Mouse (Mus musculus): ENCODE measurements at regions not wholly inside any gene's neighbourhood (a gene's known extent, or its start where the extent isn't known, plus 50 kb on each side); places are given as distances from the start of the nearest gene placed in this dataset.

DNA sequence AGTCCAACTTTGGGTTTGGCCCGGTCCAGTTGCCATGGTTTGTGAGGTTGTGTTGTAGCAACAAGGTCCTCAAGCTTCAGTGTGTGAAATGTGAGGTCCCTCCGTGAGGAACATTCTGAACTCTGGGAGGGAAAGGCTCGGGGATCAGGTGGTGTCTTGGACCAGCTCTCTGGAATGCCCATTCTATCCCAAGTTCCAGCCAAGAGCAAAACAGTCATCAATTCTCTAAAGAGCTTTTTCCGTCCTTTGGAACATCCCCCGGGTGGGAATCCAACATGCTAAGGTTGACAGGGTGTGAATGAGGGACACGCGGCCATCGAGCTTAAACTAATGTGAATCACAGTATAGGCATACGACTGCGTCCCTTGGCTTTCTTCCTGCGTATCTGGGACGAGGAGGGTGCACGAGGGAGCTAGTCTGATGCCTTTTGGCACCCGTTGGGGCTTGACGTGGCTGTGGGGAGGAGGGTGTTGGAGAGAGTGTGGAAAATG is 145.4 kb downstream of the Tmx1 start:
- no peak for TF ChIP-seq CTCF (IDR thresholded peaks at IDR 0.05; ENCODE audit: control insufficient read depth, insufficient read depth, insufficient read length)
- TF ChIP-seq CEBPB (IDR thresholded peaks at IDR 0.05; ENCODE audit: low read depth) = no peak
- no peak for TF ChIP-seq USF1 (IDR thresholded peaks at IDR 0.05; ENCODE audit: low read depth)

Data from C2C12 (cell line).